Mouse (Mus musculus) liver, adult 2 months (tissue): ENCODE results near the gene Casz1. TPM values are rescaled to one million over a fixed set of nuclear protein-coding genes. Genes with fewer than 3 reads are reported as not detected.

ENCODE experiments used
- DNase-seq: peaks from one replicate; pipeline ENCODE4 v3.0.0-alpha.2; 2011; ENCODE audit warnings: low read depth, low spot score; ENCODE audit errors: extremely low read depth
- H3K27ac ChIP-seq: fragments of 200-500 bp; replicated peaks from 2 replicates; pipeline ENCODE4 v1.5.1; 2012; ENCODE audit warnings: low read depth, mild to moderate bottlenecking, control low read depth, inconsistent platforms, low read length; ENCODE audit not compliant: insufficient read depth
- H3K27me3 ChIP-seq: fragments of 200-500 bp; 2 replicates; pipeline ENCODE4 v1.6.1; 2012; ENCODE audit warnings: mild to moderate bottlenecking, moderate library complexity, low read length, inconsistent platforms; ENCODE audit not compliant: control insufficient read depth, insufficient read depth
- H3K36me3 ChIP-seq: fragments of 200-500 bp; 2 replicates; pipeline ENCODE4 v1.6.1; 2012; ENCODE audit warnings: low read length, inconsistent platforms; ENCODE audit not compliant: control insufficient read depth, insufficient read depth
- H3K4me1 ChIP-seq: fragments of 200-500 bp; 2 replicates; pipeline ENCODE4 v1.6.1; 2011; ENCODE audit warnings: low read length; ENCODE audit not compliant: control insufficient read depth, insufficient read depth
- H3K4me3 ChIP-seq: fragments of 200-500 bp; 2 replicates; pipeline ENCODE4 v1.5.1; 2011; ENCODE audit warnings: low read depth, mild to moderate bottlenecking, control low read depth, low read length, moderate library complexity; ENCODE audit not compliant: insufficient read depth
- H3K79me2 ChIP-seq: fragments of 200-500 bp; 2 replicates; pipeline ENCODE4 v1.6.1; 2012; ENCODE audit warnings: inconsistent platforms, mild to moderate bottlenecking, low read length, moderate library complexity; ENCODE audit not compliant: control insufficient read depth, insufficient read depth
- H3K9ac ChIP-seq: fragments of 200-500 bp; 2 replicates; pipeline ENCODE4 v1.6.1; 2012; ENCODE audit warnings: low read depth, mild to moderate bottlenecking, control low read depth, inconsistent platforms, low read length
- CTCF ChIP-seq: fragments of 200-500 bp; IDR thresholded peaks from 2 replicates; pipeline ENCODE4 v1.5.1; 2011; ENCODE audit warnings: low read depth, low read length, control low read depth
- POLR2A ChIP-seq: fragments of 200-500 bp; IDR thresholded peaks from 2 replicates; pipeline ENCODE4 v1.6.1; 2011; ENCODE audit warnings: low read length, control low read depth; ENCODE audit not compliant: insufficient read depth; ENCODE audit errors: extremely low read depth
- WGBS: fragments of 180-500 bp; shearing (Covaris S2); methylation state at CpG from one replicate; pipeline ENCODE4 v1.1.7; 2018; 5-methylcytosine and 5-hydroxymethylcytosine counted together
- polyA plus RNA-seq: library from polyadenylated mRNA; depleted of rRNA; stranded (reverse); fragments of >200 nt; gene quantifications from 2 replicates; pipeline ENCODE4 v1.2.3, GENCODE M21; 2012
- total RNA-seq: library from RNA; depleted of rRNA; stranded (reverse); fragments of >200 nt; gene quantifications from 2 replicates; pipeline ENCODE4 v1.2.3, GENCODE M21; 2014

Casz1 gene
- total and polyA plus RNA-seq, 2 experiments, result 0.09 to 0.24 TPM

DNA sequence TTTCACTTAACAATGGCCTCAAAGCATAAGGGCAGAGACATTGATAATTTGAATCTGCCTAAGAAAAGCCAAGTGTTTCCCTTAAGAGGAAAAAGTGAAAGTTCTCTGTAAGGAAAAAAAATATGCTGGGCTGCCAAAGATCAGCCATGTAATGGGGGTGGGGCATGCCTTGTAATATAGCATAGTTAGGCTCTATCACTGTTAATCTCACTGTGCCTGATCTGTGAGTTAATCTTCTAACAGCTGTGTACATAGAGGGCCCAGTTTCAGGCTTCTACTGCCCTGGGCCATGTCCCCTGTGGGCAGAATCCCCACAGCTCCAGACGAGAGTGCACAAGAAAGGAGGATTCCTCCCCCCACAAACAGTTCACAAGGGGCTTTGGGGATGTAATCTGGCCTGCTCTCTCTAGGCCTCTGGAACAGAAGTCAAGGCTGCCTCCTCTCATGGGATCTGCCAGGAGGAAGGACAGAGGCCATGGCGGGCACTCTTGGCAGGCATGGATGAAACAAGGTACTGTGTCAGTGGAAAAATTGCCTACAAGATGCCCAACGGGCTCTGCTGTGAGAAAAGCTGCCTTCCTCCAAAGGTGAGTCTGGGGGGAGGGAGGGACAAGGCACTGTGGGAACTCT lies 167.5 kb downstream of the Casz1 start:
- Histone ChIP-seq H3K36me3 (peaks cover 5% of the 10 kb centered on the region; the same call in 1 of the 2 replicates), H3K9ac (no peak overlapping the region), H3K27me3 (no peaks in the 10 kb centered on the region), H3K27ac (no peak overlapping the region), H3K4me1 (no peaks in the 10 kb centered on the region), H3K4me3 (no peak overlapping the region), H3K79me2 (no peaks in the 10 kb centered on the region)
- WGBS, result 29% methylated on average over 3 of the region's 3 CpGs
- peak; percentile 26 for DNase-seq
- TF ChIP-seq POLR2A (no peak), CTCF (no peak)

DNA sequence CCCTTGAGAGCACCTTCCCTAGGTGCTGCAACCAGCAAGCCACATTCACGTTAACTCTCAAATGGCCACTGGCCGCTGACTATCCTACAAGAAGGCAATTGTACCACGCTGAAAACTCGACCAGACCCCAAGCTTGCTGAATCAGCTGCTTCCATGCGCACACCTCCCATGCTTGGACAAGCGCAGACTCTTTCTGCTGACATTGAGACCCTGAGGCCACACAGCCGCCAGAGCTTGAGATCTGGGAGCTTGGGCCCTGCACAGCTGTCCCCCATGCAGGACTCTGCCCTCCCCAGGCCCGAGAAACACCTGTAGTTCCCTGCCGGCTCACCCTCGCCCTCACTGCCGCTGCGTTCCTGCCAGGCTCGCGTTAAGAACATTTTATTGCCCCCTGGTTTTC lies 168.5 kb downstream of the Casz1 start:
- H3K4me3 ChIP-seq, result no peak overlapping the region
- TF ChIP-seq CTCF, result no peak
- TF ChIP-seq POLR2A, result no peak
- no peak overlapping the region for H3K27ac ChIP-seq
- no peaks in the 10 kb centered on the region for H3K36me3 ChIP-seq
- H3K9ac ChIP-seq, result no peak overlapping the region
- 90% methylated on average over 14 of the region's 14 CpGs for WGBS
- peaks cover 2% of the 10 kb centered on the region; the same call in 1 of the 2 replicates for H3K79me2 ChIP-seq
- DNase-seq, result no peak
- H3K4me1 ChIP-seq, result no peaks in the 10 kb centered on the region
- H3K27me3 ChIP-seq, result no peaks in the 10 kb centered on the region

DNA sequence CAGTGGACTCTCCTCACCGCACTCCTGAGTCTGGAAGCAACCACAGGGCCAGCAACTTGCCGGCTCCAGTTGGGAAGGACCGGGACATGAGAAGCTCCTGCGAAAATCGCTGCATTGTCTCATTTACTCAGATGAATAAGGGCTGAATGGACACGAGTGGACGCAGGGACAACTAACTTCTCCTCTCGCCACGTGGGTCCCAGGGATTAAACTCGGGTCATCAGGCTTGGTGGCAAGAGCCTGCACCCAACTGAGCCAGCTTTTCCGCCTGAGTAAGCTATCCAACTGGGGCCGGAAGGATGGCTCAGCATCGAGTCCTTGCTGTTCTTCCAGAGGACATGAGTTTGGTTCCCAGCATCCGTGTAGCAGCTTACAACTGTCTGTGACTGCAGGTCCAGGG lies 169.2 kb downstream of the Casz1 start:
- Histone ChIP-seq H3K4me3 (no peak overlapping the region), H3K36me3 (no peaks in the 10 kb centered on the region), H3K79me2 (peaks cover 2% of the 10 kb centered on the region; the same call in 1 of the 2 replicates), H3K27me3 (no peaks in the 10 kb centered on the region), H3K27ac (no peak overlapping the region), H3K9ac (no peak overlapping the region), H3K4me1 (no peaks in the 10 kb centered on the region)
- 89% methylated on average over 14 of the region's 14 CpGs for WGBS
- DNase-seq, result no peak
- TF ChIP-seq POLR2A (no peak), CTCF (no peak)

DNA sequence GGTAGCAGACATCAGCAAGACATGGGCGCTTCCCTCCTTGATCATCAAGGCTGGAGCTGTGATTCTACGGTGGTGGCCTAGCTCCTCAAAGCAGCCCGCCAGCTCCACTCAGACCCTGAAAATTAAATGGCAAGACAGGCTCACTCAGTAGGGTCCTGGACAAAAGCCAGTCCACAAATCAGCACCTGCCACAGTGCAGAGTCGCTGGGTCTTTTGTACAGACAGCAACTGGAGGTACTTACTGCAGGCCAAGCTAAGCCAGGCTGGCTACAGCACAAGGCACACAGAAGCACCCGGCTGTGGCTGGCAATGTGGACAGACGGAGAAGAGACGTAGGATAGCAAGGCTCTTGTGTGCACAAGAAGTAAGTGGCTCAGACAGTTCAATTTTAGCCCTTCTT lies 170.6 kb downstream of the Casz1 start:
- peaks cover 4% of the 10 kb centered on the region; the same call in 1 of the 2 replicates for H3K79me2 ChIP-seq
- no peak overlapping the region for H3K4me3 ChIP-seq
- WGBS, result 94% methylated on average over 7 of the region's 7 CpGs
- no peak for TF ChIP-seq POLR2A
- TF ChIP-seq CTCF, result no peak
- no peak for DNase-seq
- no peak overlapping the region for H3K27ac ChIP-seq
- H3K9ac ChIP-seq, result no peak overlapping the region
- H3K27me3 ChIP-seq, result no peaks in the 10 kb centered on the region
- H3K36me3 ChIP-seq, result no peaks in the 10 kb centered on the region
- H3K4me1 ChIP-seq, result no peaks in the 10 kb centered on the region

DNA sequence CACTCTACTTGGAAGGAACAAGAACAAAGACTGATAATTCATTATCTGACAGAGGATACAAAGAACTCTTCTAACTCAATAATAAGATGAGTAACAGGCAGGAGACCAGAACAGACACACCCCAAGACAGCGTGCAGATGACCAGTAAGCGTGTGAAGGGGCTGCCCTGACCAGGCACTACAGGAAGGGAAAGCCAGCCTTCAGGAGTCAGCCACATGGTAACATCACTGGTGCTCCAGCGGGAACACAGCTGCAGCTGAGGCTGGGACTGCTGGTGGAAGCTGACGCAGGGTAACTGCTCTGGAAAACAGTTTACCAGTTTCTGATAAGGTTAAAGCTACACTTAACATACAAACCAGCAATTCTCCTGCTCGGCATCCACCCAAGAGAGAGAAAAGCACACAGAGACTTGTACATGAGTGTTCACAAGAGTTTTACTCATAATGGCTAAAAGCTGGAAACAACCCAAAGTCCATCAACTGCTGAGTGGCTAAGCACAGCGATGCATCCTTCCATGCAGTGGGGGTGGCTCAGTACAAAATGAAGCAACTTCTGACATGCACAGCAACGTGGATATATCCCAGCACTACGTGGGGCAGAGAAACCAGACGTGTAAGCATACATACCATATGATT lies 174.1 kb downstream of the Casz1 start:
- peaks cover 7% of the 10 kb centered on the region; the same call in 1 of the 2 replicates for H3K79me2 ChIP-seq
- H3K27me3 ChIP-seq, result no peaks in the 10 kb centered on the region
- no peak overlapping the region for H3K27ac ChIP-seq
- 82% methylated on average over 9 of the region's 9 CpGs for WGBS
- no peak for TF ChIP-seq CTCF
- no peak for TF ChIP-seq POLR2A
- H3K4me1 ChIP-seq, result no peaks in the 10 kb centered on the region
- H3K36me3 ChIP-seq, result no peaks in the 10 kb centered on the region
- no peak overlapping the region for H3K9ac ChIP-seq
- no peak overlapping the region for H3K4me3 ChIP-seq
- DNase-seq, result no peak

DNA sequence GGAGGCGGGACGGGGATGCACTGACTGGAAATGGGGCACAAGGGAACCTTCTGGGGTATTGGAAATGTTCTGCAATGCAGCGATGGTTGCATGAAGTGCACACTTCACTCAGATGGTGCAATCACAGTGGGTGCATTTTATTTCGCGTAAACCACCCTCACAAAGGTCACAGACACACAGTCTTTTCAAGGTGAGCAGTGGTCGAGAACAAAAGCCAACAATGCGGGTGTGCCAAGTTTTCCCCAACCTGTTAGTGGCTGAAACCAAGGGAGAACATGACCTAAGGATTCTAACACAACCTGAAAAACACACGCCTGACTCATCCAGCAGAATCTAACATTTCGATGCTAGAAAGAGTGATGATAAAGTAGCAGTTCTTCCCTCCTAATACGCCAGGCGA lies 174.7 kb downstream of the Casz1 start:
- Histone ChIP-seq H3K9ac (no peak overlapping the region), H3K27ac (no peak overlapping the region), H3K4me3 (no peak overlapping the region), H3K4me1 (no peaks in the 10 kb centered on the region), H3K79me2 (peaks cover 10% of the 10 kb centered on the region; the same call in 1 of the 2 replicates), H3K27me3 (no peaks in the 10 kb centered on the region), H3K36me3 (peaks cover 2% of the 10 kb centered on the region; the same call in 1 of the 2 replicates)
- WGBS, result 61% methylated on average over 11 of the region's 11 CpGs
- DNase-seq, result no peak
- TF ChIP-seq POLR2A, result no peak
- TF ChIP-seq CTCF, result no peak
